Mouse (Mus musculus): ENCODE measurements around the gene Srebf1. TPM values are rescaled to one million over a fixed set of nuclear protein-coding genes. Genes with fewer than 3 reads are reported as not detected.

The Srebf1 gene
- polyA plus RNA-seq, 2 experiments, result 37.6 to 38.8 TPM

GRCm38 (mm10) chr11:60255181-60255580 is 32.8 kb upstream of the Srebf1 start:
- no peak overlapping the region for H3K9ac ChIP-seq (replicated peaks)
- 67% methylated on average over 3 of the region's 3 CpGs for whole genome bisulfite sequencing (ENCODE audit: insufficient replicate concordance)

GRCm38 (mm10) chr11:60254308-60254707 is 31.9 kb upstream of the Srebf1 start:
- H3K27ac ChIP-seq, result no peak overlapping the region
- H3K36me3 ChIP-seq (replicated peaks; ENCODE audit: control insufficient read depth, insufficient read depth, low read depth), result no peaks in the 10 kb centered on the region
- 84% methylated on average over 5 of the region's 5 CpGs for WGBS (ENCODE audit: insufficient replicate concordance)
- no peaks in the 10 kb centered on the region for H3K9me3 ChIP-seq (ENCODE audit: control insufficient read depth, low read length)
- no peaks in the 10 kb centered on the region for H3K4me1 ChIP-seq (replicated peaks; ENCODE audit: control insufficient read depth in 2 of 2, insufficient read depth in 2 of 2, low read length in 1 of 2)
- H3K9ac ChIP-seq (replicated peaks), result no peak overlapping the region
- no peak overlapping the region for H3K4me2 ChIP-seq (ENCODE audit: low read depth)
- no peaks in the 10 kb centered on the region for H3K27me3 ChIP-seq (ENCODE audit: control insufficient read depth, insufficient read depth, low read length)
- H3K4me3 ChIP-seq (ENCODE audit: insufficient read depth in 1 of 2, low read depth in 2 of 2, low read length in 2 of 2), result no peak overlapping the region
- DNase-seq (ENCODE audit: low read depth in 3 of 3, low spot score in 3 of 3) (no peak), ATAC-seq (ENCODE audit: insufficient read depth) (no peak)
- no peak for TF ChIP-seq CTCF (IDR thresholded peaks at IDR 0.05; ENCODE audit: low read depth)
- no peak for TF ChIP-seq EP300 (IDR thresholded peaks at IDR 0.05; ENCODE audit: low read depth)

More at GRCm38 (mm10) chr11:60255181-60255580, 32.8 kb upstream of the Srebf1 start:
- DNase-seq (ENCODE audit: low read depth in 3 of 3, low spot score in 3 of 3) (no peak), ATAC-seq (ENCODE audit: insufficient read depth) (no peak)
- no peaks in the 10 kb centered on the region for H3K9me3 ChIP-seq (ENCODE audit: control insufficient read depth, low read length)
- H3K36me3 ChIP-seq (replicated peaks; ENCODE audit: control insufficient read depth, insufficient read depth, low read depth), result no peaks in the 10 kb centered on the region
- H3K27ac ChIP-seq, result no peak overlapping the region
- H3K4me1 ChIP-seq (replicated peaks; ENCODE audit: control insufficient read depth in 2 of 2, insufficient read depth in 2 of 2, low read length in 1 of 2), result no peaks in the 10 kb centered on the region
- no peak for TF ChIP-seq EP300 (IDR thresholded peaks at IDR 0.05; ENCODE audit: low read depth)
- TF ChIP-seq CTCF (IDR thresholded peaks at IDR 0.05; ENCODE audit: low read depth), result no peak
- no peak overlapping the region for H3K4me2 ChIP-seq (ENCODE audit: low read depth)
- no peaks in the 10 kb centered on the region for H3K27me3 ChIP-seq (ENCODE audit: control insufficient read depth, insufficient read depth, low read length)
- no peak overlapping the region for H3K4me3 ChIP-seq (ENCODE audit: insufficient read depth in 1 of 2, low read depth in 2 of 2, low read length in 2 of 2)

GRCm38 (mm10) chr11:60253546-60253945 is 31.2 kb upstream of the Srebf1 start:
- ATAC-seq (ENCODE audit: insufficient read depth), result no peak
- DNase-seq (ENCODE audit: low read depth in 3 of 3, low spot score in 3 of 3), result no peak
- no peaks in the 10 kb centered on the region for H3K27me3 ChIP-seq (ENCODE audit: control insufficient read depth, insufficient read depth, low read length)
- H3K4me1 ChIP-seq (replicated peaks; ENCODE audit: control insufficient read depth in 2 of 2, insufficient read depth in 2 of 2, low read length in 1 of 2), result no peaks in the 10 kb centered on the region
- no peak overlapping the region for H3K4me3 ChIP-seq (ENCODE audit: insufficient read depth in 1 of 2, low read depth in 2 of 2, low read length in 2 of 2)
- TF ChIP-seq CTCF (IDR thresholded peaks at IDR 0.05; ENCODE audit: low read depth), result no peak
- no peak for TF ChIP-seq EP300 (IDR thresholded peaks at IDR 0.05; ENCODE audit: low read depth)
- no peaks in the 10 kb centered on the region for H3K36me3 ChIP-seq (replicated peaks; ENCODE audit: control insufficient read depth, insufficient read depth, low read depth)
- H3K27ac ChIP-seq, result no peak overlapping the region
- no peaks in the 10 kb centered on the region for H3K9me3 ChIP-seq (ENCODE audit: control insufficient read depth, low read length)
- H3K9ac ChIP-seq (replicated peaks), result no peak overlapping the region
- H3K4me2 ChIP-seq (ENCODE audit: low read depth), result no peak overlapping the region
- WGBS (ENCODE audit: insufficient replicate concordance), result 85% methylated on average over 2 of the region's 2 CpGs

GRCm38 (mm10) chr11:60250971-60251643 is 28.7 kb upstream of the Srebf1 start:
- H3K9ac ChIP-seq (replicated peaks), result no peak overlapping the region
- H3K4me2 ChIP-seq (ENCODE audit: low read depth), result no peak overlapping the region
- H3K27ac ChIP-seq, result no peak overlapping the region
- no peaks in the 10 kb centered on the region for H3K36me3 ChIP-seq (replicated peaks; ENCODE audit: control insufficient read depth, insufficient read depth, low read depth)
- ATAC-seq (ENCODE audit: insufficient read depth) (no peak), DNase-seq (ENCODE audit: low read depth in 3 of 3, low spot score in 3 of 3) (peak; percentile 16 to 45 (median 30))
- WGBS (ENCODE audit: insufficient replicate concordance), result 51% methylated on average over 6 of the region's 6 CpGs
- H3K27me3 ChIP-seq (ENCODE audit: control insufficient read depth, insufficient read depth, low read length), result no peaks in the 10 kb centered on the region
- H3K4me3 ChIP-seq (ENCODE audit: insufficient read depth in 1 of 2, low read depth in 2 of 2, low read length in 2 of 2), result no peak overlapping the region
- TF ChIP-seq CTCF (IDR thresholded peaks at IDR 0.05; ENCODE audit: low read depth) (peak; percentile 83), EP300 (IDR thresholded peaks at IDR 0.05; ENCODE audit: low read depth) (no peak)
- H3K4me1 ChIP-seq (replicated peaks; ENCODE audit: control insufficient read depth in 2 of 2, insufficient read depth in 2 of 2, low read length in 1 of 2), result peaks cover 0 to 3% of the 10 kb centered on the region in 2 experiments; a peak in 2 of 4 replicates
- H3K9me3 ChIP-seq (ENCODE audit: control insufficient read depth, low read length), result no peaks in the 10 kb centered on the region

- Histone ChIP-seq H3K9me3 (ENCODE audit: control insufficient read depth, low read length) (no peaks in the 10 kb centered on the region), H3K27ac (no peak overlapping the region), H3K4me1 (replicated peaks; ENCODE audit: control insufficient read depth in 2 of 2, insufficient read depth in 2 of 2, low read length in 1 of 2) (peaks cover 0 to 3% of the 10 kb centered on the region in 2 experiments; a peak in 2 of 4 replicates), H3K9ac (replicated peaks) (no peak overlapping the region), H3K27me3 (ENCODE audit: control insufficient read depth, insufficient read depth, low read length) (no peaks in the 10 kb centered on the region), H3K4me3 (ENCODE audit: insufficient read depth in 1 of 2, low read depth in 2 of 2, low read length in 2 of 2) (no peak overlapping the region), H3K36me3 (replicated peaks; ENCODE audit: control insufficient read depth, insufficient read depth, low read depth) (no peaks in the 10 kb centered on the region), H3K4me2 (ENCODE audit: low read depth) (no peak overlapping the region)
- WGBS (ENCODE audit: insufficient replicate concordance), result 74% methylated on average over 2 of the region's 2 CpGs
- ATAC-seq (ENCODE audit: insufficient read depth) (no peak), DNase-seq (ENCODE audit: low read depth in 3 of 3, low spot score in 3 of 3) (no peak)
- TF ChIP-seq CTCF (IDR thresholded peaks at IDR 0.05; ENCODE audit: low read depth) (no peak), EP300 (IDR thresholded peaks at IDR 0.05; ENCODE audit: low read depth) (no peak)
These were observed 27.5 kb upstream of the Srebf1 start for GRCm38 (mm10) chr11:60249885-60250284.

Measured in liver, embryonic 14.5 days (tissue).